Mouse (Mus musculus) kidney, adult 9 months (tissue): Measurements from ENCODE around the gene Gzmn.
"Not testable (repeated sequence)": the region's sequence is repeated elsewhere in the genome, so short reads cannot be mapped to it uniquely, and the experiment has no call there.

ENCODE experiments used
- DNase-seq: peaks from one replicate; pipeline ENCODE4 v3.0.0; 2022

Gene Gzmn

DNA sequence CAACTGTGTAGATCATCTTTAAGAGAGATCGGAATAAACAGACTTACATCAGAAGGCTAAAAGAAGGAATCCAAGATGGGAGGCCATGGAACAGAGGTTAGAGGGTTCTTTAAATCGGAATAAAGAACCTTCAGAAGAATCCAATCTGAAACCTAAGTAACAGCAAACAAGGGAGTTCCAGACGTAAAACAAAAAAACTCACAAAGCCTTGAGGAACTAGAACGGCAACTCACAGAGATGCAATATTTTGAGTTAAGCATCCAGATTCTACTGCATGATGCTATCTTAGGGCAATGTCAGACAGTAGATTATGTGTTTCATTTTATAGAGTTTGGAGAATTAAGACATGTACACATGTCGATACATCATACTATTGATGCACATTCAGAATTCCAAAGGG is at the start of gene Gzmn:
Gene Gzmn (minus strand): TSS at position 101 of the 400 bp plus-strand sequence.
- DNase-seq: no peak

DNA sequence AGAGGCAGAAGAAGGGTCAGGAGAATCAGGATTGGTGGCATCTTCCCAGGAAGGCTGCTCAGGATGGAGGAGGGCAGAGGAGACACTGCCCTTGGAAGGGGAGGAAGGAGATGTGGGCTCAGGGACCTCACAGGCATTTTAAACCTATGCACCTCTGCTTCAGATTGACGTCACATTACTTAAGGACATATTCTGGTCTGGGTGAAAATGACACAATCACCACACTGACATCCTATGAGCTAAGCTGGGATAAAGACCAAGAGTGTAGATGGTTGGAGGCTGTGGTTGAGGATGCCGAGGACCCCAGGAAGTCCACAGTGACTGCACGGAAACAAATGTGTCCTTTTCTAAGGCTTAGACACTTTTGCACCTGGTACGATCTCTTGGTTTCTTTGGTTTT is 36.9 kb upstream of the Gzmn start, which contains the start of gene Gzmf:
Gene Gzmf (minus strand): TSS at position 101 of the 400 bp plus-strand sequence.
- no peak for DNase-seq

DNA sequence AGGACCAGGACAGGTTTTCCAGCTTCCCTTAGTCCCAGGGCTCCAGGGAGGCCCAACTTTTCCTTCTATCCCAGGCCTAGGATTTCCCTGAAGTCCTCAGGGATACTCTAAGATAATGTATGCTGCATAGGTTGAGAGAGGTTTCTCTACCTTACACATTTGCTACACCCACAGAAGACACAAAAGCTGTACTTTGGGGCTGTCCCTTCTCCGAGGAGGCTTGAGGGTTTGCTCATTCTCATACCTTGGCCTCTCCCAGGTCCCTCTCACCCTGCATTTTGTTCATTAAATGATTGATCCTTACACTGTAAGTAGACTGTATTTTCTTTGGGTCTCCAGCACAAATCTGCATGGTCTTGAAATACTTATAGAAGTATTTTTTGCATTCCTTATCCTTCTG is 31.2 kb upstream of the Gzmn start:
- no peak for DNase-seq

DNA sequence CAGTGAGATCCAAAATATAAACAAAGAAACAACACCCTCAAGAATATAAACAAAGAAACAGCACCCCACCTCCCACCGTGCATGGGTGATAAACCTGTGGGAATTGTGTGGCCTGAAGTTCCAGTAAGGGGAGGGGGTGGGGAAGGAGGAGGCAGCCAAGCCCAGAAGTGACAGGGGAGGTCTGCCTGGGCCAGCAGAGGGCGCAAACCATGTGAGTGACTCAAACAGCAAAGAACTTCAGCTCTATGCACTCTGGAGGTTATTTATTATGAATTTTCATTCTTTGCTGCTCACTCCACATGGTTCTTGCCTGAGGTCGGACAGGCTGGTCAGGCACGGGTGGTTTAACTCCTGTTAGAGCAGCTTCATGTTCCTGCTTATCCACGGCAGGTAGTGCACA is 30.6 kb upstream of the Gzmn start:
- peak; percentile 16 for DNase-seq

DNA sequence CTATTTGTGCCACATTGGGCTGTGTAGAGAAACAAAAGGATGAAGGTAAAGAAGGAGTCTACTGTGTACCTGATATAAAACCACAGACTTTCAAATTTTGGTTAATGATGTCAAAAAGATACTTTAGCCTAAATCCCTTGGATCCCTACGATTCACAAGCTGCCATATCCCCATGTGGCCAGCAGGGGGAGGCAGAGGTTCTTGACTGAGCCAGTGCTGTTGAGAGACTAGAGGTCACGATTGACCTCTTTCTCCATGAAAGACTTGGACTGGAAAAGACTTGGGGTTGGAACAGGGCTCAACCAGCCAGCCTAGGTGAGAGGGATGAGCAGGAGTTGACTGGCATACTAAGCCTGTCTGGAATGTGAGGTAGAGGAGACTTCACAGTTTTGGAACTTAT is 29.6 kb upstream of the Gzmn start:
- peak; percentile 75 for DNase-seq

DNA sequence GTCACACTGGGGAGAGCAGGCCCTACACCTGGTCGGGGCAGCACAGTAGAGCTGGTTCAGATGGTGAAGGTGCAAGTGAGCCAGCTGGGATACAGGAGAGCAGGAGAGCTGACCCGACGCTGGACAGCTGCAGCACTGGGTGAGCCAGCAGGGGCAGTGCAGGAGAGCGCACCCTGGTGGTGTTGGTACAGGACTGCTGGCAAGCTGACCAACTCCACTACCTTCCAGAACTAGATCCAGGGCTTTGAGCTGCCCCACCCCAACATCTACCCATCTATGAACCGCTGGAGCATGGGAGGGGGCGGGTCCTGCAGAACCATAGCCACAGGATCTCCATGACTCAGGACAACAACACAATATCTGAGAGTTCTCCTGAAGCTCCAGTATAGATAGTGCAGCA is 12.5 kb upstream of the Gzmn start:
- no peak for DNase-seq

DNA sequence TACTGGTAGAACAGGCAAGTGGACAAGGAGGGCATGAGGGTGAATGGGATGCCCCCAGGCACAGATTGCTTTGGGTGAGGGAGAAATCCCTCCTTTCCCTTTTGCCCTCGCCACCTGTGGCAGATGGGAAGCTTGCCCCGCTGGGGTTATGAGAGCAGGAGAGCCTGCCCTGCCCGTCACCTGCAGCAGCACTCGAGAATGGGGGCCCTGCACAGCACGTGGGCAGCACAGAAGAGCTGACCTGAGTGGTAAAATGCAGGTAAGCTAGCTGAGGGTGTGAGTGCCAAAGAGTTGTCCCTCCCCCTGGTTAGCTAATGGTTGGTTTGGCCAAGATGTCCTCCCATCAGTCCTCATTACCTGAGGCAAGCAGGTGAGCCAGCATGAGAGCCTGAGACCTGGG is 12.1 kb upstream of the Gzmn start:
- DNase-seq: no peak

DNA sequence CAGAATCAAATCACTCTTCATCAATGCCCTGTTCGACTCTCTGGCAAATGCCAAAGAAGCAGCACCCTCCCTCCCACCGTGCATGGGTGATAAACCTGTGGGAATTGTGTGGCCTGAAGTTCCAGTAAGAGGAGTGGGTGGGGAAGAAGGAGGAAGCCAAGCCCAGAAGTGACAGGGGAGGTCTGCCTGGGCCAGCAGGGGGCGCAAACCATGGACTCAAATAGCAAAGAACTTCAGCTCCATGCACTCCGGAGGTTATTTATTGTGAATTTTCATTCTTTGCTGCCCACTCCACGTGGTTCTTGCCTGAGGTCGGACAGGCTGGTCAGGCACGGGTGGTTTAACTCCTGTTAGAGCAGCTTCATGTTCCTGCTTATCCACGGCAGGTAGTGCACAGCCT is 3.3 kb upstream of the Gzmn start:
- DNase-seq: peak; percentile 41

DNA sequence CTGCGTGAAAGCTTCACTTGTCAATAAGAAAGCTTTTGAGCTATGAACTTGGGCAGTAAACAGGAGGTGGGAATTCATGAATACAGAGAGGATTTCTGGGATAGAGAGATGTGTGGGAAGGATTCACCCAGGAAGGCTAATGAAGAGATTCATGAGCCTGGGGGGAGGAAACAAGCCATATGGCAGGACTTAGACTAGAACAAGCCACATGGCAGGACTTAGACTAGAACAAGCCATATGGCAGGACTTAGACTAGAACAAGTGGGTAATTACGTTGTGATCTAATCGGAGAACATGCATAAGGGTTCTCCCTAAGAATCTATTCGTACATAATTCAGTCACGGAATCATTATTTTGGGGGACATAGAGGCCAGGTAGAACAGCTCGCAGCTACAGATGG is 1.0 kb downstream of the Gzmn start:
- DNase-seq: no peak

DNA sequence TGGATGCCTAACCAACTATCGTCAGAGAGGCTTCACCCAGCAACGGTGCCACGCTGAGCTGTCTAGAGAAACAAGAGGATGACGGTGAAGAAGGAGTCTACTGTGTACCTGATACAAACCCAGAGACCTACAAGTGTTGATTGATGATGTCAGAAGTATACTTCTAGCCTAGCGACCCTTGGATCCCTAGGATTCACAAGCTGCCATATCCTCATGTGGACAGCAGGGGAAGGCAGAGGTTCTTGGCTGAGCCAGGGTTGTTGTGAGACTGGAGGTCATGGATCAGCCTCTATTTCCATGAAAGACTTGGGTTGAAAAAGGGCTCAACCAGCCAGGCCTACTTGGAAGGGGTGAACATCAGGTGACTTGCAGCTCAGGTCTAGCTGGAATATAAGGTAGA is 1.7 kb downstream of the Gzmn start:
- DNase-seq: no peak

DNA sequence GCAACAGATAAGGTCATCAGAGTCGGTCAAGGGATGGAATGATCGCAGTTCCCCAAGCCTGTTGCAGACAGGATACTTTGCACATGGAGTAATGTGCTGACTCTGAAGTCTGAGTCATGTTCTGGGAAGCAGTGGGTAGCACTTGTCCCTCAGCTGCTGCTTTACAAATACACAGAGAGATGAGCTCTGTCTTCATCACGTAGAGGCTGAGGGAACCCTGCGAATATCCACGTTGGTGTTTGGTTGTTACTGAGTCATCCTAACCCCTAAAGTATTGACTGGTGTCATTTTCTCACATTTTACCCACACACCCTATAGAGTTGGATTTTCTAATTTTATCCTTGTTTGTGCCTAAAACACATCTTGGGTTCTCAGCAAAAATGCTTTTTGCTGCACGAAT is 6.4 kb downstream of the Gzmn start:
- DNase-seq: no peak

DNA sequence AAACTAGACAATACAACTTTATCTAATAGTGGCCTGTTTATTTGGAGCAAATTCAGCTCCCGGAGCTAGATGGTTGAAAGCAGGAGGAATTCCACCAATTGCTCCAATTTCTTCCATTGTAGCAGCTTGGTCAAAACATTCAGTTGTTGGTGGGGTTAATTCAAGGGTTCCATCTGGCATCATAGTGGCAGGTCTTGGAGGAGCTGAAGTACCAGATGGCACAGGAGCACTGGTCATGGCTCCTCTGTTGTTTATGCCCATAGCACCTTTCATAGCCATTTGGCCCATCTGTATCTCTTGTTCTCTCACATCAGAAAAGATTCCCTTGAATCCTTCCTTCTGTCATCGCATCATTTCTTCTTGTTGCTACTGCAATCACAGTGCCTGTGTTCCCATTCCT is 12.3 kb downstream of the Gzmn start:
- no peak for DNase-seq

DNA sequence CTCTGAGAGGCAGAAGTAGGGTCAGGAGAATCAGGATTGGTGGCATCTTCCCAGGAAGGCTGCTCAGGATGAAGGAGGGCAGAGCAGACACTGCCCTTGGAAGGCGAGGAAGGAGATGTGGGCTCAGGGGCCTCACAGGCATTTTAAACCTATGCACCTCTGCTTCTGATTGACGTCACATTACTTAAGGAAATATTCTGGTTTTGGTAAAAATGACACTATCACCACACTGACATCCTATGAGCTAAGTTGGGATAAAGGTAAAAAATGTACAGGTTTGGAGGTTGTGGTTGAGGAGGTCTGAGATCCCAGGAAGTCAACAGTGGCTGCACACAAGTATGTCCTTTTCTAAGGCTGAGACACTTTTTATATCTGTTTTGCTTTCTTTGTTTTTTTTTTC is 14.9 kb downstream of the Gzmn start, which contains the start of gene Gzmg:
Gene Gzmg (minus strand): TSS at position 101 of the 400 bp plus-strand sequence.
- DNase-seq: not testable (repeated sequence)

DNA sequence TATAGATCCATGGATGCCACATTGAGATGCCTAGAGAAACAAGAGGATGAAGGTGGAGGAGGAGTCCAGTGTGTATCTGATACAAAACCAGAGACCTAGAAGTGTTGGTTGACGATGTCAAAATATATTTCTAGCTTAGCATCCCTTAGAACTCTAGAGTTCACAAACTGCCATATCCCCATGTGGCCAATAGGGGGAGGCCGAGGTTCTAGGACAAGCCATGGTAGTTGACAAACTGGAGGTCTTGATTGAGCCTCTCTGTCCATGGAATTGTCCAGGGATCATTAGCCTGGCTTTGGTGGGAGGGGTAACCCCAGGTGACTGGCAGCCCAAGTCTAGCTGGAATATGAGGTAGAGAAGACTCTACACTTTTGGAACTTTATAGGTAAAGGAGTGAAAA is 19.1 kb downstream of the Gzmn start:
- no peak for DNase-seq

DNA sequence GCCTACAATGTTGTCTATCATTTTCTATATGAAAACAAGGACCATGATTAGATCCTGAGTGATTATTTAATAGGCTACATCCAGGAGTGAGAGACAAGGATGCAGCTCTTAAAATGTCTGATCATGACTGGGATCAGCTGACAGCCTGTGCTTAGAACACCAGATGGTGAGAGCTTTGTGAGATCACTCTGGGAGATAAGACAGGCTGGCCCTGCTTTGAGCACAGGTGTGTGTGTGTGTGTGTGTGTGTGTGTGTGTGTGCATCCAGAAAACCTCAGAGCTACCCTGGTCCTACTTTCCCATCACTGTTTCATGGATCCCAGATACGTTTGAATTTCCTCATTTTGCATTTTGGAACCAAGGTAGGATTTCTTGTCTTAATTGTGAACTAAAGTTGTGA is 40.7 kb downstream of the Gzmn start:
- DNase-seq: not testable (repeated sequence)

DNA sequence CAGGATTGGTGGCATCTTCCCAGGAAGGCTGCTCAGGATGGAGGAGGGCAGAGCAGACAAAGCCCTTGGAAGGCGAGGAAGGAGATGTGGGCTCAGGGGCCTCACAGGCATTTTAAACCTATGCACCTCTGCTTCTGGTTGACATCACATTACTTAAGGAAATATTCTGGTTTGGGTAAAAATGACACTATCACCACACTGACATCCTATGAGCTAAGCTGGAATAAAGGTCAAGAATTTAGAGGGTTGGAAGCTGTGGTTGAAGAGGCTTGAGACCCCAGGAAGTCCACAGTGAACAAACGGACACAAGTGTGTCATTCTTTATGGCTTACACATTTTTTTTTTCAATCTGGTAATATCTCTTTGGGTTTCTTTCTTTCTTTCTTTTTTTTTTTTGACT is 41.9 kb downstream of the Gzmn start, which contains the start of gene Gzmd:
Gene Gzmd (minus strand): TSS at position 101 of the 400 bp plus-strand sequence.
- not testable (repeated sequence) for DNase-seq

DNA sequence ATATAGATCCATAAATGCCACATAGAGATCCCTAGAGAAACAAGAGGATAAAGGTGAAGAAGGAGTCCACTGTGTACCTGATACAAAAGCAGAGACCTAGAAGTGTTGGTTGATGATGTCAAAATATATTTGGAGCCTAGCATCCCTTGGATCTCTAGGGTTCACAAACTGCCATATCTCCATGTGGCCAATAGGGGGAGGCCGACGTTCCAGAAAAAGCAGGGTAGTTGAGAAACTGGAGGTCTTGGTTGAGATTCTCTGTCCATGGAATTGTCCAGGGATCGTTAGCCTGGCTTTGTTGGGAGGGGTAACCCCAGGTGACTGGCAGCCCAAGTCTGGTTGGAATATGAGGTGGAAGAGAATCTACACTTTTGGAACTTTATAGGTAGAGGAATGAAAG is 46.1 kb downstream of the Gzmn start:
- no peak for DNase-seq

DNA sequence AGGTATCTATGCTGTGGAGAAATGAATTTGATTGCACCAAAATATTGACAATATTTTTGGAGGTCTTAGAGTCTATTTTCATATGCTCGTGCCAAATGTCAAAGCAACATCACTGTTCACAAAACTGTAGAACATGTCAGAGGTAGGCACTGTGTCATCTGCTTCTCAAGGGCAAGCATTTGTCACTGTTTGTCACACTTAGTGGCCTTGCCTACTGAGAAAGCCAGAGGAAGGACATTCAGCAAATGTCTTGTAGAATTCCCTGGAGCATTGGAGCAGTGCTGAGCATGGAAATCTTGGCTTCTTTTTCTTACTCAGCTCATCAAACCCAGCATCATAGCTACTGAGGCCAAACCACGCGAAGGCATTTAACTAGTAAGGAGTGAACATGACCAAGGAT is 50.9 kb downstream of the Gzmn start:
- no peak for DNase-seq

DNA sequence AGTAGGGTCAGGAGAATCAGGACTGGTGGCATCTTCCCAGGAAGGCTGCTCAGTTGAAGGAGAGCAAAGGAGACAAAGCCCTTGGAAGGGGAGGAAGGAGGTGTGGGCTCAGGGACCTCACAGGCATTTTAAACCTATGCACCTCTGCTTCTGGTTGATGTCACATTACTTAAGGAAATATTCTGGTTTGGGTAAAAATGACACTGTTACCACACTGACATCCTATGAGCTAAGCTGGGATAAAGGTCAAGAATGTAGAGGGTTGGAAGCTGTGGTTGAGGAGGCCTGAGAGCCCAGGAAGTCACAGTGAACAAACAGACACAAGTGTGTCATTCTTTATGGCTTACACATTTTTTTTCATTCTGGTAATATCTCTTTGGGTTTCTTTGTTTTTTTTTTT is 53.9 kb downstream of the Gzmn start, which contains the start of gene Gzme:
Gene Gzme (minus strand): TSS at position 101 of the 400 bp plus-strand sequence.
- no peak for DNase-seq
